Mouse (Mus musculus): Measurements from ENCODE around the gene Mrps35.

DNA sequence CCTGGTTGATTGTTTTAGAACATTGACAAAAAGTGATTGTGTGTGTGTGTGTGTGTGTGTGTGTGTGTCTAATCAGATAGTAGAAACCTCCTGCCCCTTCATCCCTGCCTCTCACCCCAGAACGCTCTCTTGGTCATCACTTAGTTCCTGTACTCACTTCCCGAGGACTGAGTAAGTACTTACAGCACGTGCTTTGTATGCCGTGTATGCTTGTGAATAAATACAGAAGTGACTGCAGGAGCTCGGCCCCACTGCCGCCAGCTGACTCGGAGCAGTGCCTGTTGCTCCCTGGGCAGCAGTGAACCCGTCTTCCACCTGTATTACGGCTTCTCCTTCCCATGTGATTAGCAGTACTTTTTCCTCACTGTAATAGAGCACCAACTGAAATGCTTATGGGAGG lies 9.9 kb downstream of the Mrps35 start:
- TF ChIP-seq CTCF (IDR thresholded peaks at IDR 0.05; ENCODE audit: borderline replicate concordance, insufficient read depth, low read length), result no peak
- no peak for TF ChIP-seq POLR2A (IDR thresholded peaks at IDR 0.05; ENCODE audit: low read depth, low read length)

Data from embryonic fibroblast, embryonic 13.5 days (primary cell).